ENCODE assay signal across 11 mouse cellular contexts in the genomic region with DNA sequence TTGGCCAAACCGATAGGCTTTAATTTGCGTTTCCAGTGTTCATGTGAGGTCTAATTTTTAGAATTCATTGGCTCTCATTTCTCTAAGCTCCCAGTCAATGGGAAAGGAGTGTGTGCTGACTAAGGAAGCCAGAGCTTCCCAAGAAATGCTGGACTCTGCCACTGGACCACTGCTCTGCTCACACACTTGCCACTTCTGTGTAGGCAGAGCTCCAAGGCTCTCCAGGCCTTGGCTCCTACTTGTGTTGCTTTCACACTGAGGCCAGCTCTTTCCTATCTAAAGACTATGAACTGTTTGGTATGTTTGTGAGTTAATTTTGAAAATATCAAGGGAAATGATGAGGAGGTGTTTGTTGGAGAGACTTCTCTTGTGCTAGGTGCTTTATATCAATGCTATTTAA.
"Had no signal": no experiment of that assay in that cellular context is flagged by ENCODE, and none has a peak within 500 bp of the region (broad histone marks: within the 10 kb centered on the region; RNA-seq: fewer than 3 reads in every experiment).

No protein-coding gene starts in this region.

- ATAC-seq: liver, postnatal 0 days; lung, postnatal 0 days had no signal

- DNase-seq: kidney, postnatal 14 days; kidney, postnatal 4 days; left cerebral cortex, postnatal 4 days; liver, postnatal 0 days; lung, embryonic 14.5 days; midbrain, embryonic 14.5 days; right cerebral cortex, postnatal 4 days; thymus, adult 2 months; thymus, postnatal 14 days; thymus, postnatal 4 days had no signal
